Mouse (Mus musculus) cerebellum, adult (tissue): Measurements from ENCODE around the gene Ccsap.

Source experiments
- ATAC-seq: cut with Nextera tagmentation; 2 replicates; pipeline ENCODE4 v1.9.2; 2017; ENCODE audit warnings: mild to moderate bottlenecking, moderate library complexity, mixed read lengths; ENCODE audit not compliant: insufficient number of reproducible peaks, low FRiP score, low TSS enrichment

Ccsap gene

GRCm38 (mm10) chr8:123807852-123808573 lies 52.0 kb downstream of the Ccsap start:
- ATAC-seq = no peak

DNA sequence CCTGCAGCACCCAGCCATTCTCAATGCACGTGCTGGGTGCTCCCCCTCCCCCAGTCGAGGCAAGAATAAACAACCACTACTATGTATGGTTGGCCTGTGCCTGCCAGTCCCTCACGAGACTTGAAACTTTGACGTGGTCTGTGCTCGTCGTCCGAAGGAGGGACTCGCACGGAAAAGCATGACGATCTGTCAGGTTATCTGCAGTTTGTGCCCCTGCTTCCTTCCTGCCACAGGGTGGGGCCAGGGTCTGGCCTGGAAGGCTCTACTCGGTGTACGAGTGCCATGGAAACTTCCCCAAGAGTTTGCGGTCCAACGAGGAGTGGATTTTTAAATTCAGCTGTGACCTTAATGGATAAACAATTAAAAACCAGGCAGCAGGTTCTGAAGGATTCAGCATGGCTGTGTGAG lies 53.0 kb downstream of the Ccsap start:
- no peak for ATAC-seq

GRCm38 (mm10) chr8:123806374-123806935 lies 53.6 kb downstream of the Ccsap start:
- ATAC-seq = peak; percentile 7; the same call in 1 of the 2 replicates

DNA sequence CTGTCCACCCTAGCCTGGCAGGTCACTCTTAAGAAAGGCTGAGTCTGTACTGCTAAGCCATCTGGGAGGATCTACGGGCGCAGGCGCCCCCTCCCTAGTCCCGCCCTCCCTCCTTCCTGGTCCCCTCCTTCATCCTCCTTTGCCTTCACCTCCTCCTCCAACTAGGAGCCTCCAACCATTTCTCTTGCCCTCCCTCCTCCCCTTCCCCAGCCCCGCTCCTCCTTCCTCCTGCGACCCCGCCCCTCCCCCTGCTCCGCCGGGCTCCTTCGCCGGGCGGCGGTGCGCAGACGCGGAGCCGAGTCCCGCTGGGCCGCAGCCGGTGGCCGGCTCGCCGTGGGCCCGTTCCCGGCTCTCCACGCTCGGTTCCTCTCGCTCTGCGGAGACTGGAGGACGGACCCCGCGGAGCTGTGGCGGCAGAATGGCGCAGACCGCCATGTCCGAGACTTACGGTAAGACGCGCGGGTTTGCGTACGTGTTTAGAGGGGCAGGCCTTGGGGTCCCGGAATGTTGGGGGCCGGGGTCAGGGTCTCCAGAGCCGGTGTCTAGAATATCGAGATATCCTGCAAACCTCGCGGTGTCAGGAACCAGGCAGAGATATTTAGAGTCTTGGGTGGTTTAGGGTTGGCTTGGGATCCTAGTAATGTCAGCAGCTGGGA lies 54.2 kb downstream of the Ccsap start, which contains the start of gene Rab4a:
Gene Rab4a, plus strand, starts transcription at position 268 of the 656 bp plus-strand sequence.
- ATAC-seq = peak; percentile 90

GRCm38 (mm10) chr8:123805209-123805717 lies 54.7 kb downstream of the Ccsap start:
- ATAC-seq = no peak

GRCm38 (mm10) chr8:123804586-123804985 lies 55.4 kb downstream of the Ccsap start:
- ATAC-seq = no peak

GRCm38 (mm10) chr8:123803639-123804038 lies 56.4 kb downstream of the Ccsap start:
- ATAC-seq = no peak

DNA sequence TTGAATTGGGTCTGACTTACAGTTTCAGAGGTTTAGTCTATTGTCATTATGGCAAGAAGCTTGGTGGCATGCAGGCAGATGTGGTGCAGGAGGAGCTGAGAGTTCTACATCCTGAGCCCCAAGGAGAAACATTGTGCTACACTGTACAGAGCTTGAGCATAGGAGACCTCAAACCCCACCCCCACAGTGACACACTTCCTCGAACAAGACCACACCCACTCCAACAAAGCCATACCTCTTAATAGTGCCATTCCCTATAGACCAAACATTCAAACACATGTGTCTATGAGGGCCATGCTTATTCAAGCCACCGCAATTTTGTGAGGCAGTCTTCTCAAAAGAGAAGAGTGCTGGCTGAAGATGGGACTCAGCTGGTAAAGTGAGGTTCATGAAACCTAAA lies 58.5 kb downstream of the Ccsap start:
- no peak for ATAC-seq

GRCm38 (mm10) chr8:123800867-123801266 lies 59.1 kb downstream of the Ccsap start:
- ATAC-seq = no peak

GRCm38 (mm10) chr8:123799885-123800284 lies 60.1 kb downstream of the Ccsap start:
- no peak for ATAC-seq

DNA sequence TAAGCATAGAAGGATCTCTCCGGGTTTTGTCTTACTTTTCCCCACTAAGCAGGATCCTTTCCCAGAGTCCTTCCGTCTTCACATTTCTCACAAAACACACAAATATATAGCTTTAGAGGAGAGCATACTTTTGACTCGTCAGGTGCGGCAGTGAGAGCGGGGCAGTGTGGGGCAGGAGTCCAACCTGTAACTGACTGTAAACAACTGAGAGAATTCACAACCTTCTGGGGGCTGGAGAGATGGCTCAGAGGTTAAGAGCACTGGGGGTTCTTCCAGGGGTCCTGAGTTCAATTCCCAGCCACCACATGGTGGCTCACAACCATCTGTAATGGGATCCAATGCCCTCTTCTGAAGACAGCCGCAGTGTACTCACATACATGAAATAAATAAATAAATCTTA lies 60.6 kb downstream of the Ccsap start:
- ATAC-seq = no peak

DNA sequence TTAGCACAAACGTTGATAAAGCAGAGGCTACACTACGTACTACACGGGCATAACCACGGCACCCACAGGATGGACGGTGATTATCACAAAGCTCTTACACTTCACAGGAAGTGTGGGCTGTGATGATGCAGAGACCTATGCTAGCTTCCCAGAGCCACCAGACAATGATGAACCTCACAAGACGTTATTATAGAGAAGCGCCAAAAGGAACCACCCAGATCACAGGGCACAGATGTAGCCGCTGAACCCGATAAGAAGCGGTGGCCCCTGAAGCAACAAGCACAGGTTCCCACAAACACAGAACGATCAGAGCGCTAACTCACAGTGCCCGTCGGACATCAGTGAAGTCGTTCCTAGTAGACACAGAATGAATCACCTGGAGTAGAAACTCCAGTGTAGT lies 62.1 kb downstream of the Ccsap start:
- ATAC-seq = no peak

DNA sequence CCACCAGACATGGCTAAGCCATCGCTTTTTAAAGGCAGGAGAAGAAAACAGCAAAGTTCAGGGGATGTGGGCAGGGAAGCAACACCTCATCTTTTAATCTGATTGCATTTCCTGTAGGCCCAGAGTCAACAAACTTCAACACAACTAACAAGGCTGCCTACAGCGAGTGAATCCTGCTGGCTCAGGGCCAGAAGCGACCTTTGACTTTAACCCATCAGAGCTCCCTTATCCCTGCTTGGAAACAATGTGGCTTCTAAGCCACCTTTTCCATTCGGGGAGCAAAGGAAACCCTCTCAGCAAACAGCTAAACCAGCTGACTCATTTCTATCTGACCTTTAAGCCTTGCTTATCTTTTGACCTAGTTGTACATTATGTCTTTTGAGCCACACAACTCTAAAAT lies 63.3 kb downstream of the Ccsap start:
- no peak for ATAC-seq

GRCm38 (mm10) chr8:123794766-123795165 lies 65.2 kb downstream of the Ccsap start:
- ATAC-seq = no peak

GRCm38 (mm10) chr8:123793900-123794299 lies 66.1 kb downstream of the Ccsap start:
- ATAC-seq = no peak

DNA sequence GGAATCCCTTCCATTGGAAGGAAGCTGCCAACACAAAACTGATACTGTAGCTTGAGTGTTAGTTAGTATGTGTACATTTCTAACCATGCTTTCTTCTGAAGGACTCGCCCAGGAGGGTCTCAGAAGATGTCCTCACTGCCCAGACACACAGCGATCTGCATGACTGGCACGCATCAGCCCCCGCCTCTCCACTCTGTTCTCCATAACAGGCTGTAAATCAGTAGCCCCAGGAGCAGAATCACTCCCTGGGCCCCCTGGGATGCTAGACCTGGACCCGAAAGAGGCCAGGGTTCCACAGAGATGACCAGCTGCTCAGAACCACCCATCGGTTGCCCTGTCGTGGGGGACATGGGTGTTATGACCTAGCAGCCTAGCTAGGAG lies 68.2 kb downstream of the Ccsap start:
- ATAC-seq = no peak

DNA sequence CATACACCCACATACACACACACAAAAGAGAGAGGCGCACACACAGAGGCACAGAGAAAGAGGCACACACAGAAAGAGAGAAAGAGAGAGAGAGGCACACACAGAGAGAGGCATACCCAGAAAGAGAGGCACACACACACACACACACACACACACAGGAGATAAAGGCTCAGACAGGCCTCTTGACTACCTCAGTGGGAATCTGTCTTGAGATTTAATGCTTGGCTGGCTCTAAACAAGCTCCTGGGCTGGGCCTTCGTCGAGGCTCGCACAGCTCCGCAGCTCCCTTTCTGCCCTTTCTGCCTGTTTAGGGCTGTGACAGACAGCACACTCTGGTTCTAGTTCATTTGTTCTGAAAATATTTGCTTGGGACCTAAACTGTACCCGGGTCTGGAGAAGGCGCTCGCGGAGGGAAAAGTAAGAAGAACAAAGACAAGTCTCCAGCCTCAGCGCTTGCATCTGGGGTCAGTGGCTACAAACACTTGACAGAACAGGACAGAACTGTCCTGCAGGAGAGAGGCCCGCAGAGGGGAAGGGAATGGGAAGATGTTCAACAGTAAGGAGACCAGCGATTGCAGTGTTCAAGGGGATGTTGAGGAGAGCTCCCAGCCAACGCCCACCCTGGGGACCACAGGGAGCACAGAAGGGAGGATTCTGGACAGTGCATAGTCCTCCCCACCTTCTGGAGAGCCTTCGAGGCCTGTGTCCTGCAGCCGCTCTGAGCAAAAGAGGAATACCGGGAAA lies 68.7 kb downstream of the Ccsap start:
- ATAC-seq = no peak
